Comparison of ENCODE assay signal across 8 mouse cellular contexts in the genomic region with DNA sequence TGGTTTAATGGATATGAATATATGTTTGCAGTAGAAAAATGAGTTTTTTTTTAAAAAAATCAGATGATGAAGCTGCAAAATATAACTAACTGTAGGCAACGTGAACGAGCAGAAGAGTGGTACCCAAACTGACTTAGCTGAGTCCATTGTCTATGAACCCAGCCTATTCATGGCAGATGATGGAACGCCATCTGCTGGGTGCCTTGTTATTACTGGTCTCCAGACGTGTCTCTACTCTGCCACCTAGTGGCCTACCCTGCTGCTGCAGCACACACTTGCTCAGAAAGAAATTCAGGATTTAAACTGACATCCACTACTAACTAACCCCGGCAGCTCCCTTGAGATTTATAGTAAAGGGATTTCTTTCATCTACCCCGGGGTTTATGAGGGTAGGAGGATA.
A peak's percentile ranks its signal among the peaks of the same experiment; 100 is the strongest.
DNase-seq lines count a peak whose midpoint lies in the region; ATAC-seq and TF ChIP-seq lines count a peak whose summit lies in the region.

No protein-coding gene starts in this region.

- H3K4me1 ChIP-seq in forebrain, postnatal 0 days (ENCODE audit: insufficient read depth) = no peaks in the 10 kb centered on the region
- H3K4me1 ChIP-seq in hindbrain, embryonic 16.5 days (ENCODE audit: control insufficient read depth, insufficient read depth, low read depth, low read length) = no peaks in the 10 kb centered on the region
- H3K4me1 ChIP-seq in midbrain, embryonic 11.5 days (ENCODE audit: control insufficient read depth, insufficient read depth, low read length) = no peaks in the 10 kb centered on the region

- WGBS in forebrain, postnatal 0 days = 8% methylated on average over 6 of the region's 6 CpGs
- WGBS in hindbrain, embryonic 16.5 days = 14% methylated on average over 6 of the region's 6 CpGs
- WGBS in midbrain, embryonic 11.5 days = 21% methylated on average over 6 of the region's 6 CpGs

- peak; percentile 100 for TF ChIP-seq CTCF in forebrain, postnatal 0 days (IDR thresholded peaks at IDR 0.05; ENCODE audit: low read depth)
- peak; percentile 99 for TF ChIP-seq CTCF in left cerebral cortex, adult 2 months (IDR thresholded peaks at IDR 0.05)

- 0 out of 2 replicates have a peak, but pooled peaks cover 2% of the 10 kb centered on the region for H3K9me3 ChIP-seq in forebrain, postnatal 0 days (ENCODE audit: low read length)
- H3K9me3 ChIP-seq in hindbrain, embryonic 16.5 days (ENCODE audit: control insufficient read depth, low read length) = peaks cover 5% of the 10 kb centered on the region; the same call in 1 of the 2 replicates
- no peaks in the 10 kb centered on the region for H3K9me3 ChIP-seq in midbrain, embryonic 11.5 days (ENCODE audit: control insufficient read depth, low read length)

- no peak overlapping the region for H3K4me3 ChIP-seq in forebrain, postnatal 0 days (ENCODE audit: low read depth, low read length)
- H3K4me3 ChIP-seq in hindbrain, embryonic 16.5 days (ENCODE audit: low read length) = no peak overlapping the region
- no peak overlapping the region for H3K4me3 ChIP-seq in left cerebral cortex, adult 2 months
- H3K4me3 ChIP-seq in midbrain, embryonic 11.5 days (ENCODE audit: low read depth, low read length) = no peak overlapping the region

- no peak overlapping the region for H3K27ac ChIP-seq in forebrain, postnatal 0 days (ENCODE audit: low read depth, low read length)
- H3K27ac ChIP-seq in hindbrain, embryonic 16.5 days (ENCODE audit: low read depth, low read length) = no peak overlapping the region
- H3K27ac ChIP-seq in left cerebral cortex, adult 2 months = no peak overlapping the region
- H3K27ac ChIP-seq in midbrain, embryonic 11.5 days (ENCODE audit: low read depth, low read length) = no peak overlapping the region

- no peaks in the 10 kb centered on the region for H3K36me3 ChIP-seq in forebrain, postnatal 0 days (ENCODE audit: insufficient read depth)
- no peaks in the 10 kb centered on the region for H3K36me3 ChIP-seq in hindbrain, embryonic 16.5 days (ENCODE audit: control insufficient read depth, insufficient read depth, low read length)
- H3K36me3 ChIP-seq in midbrain, embryonic 11.5 days (ENCODE audit: control insufficient read depth, insufficient read depth, low read length) = no peaks in the 10 kb centered on the region

- peak; percentile 94 for DNase-seq in NIH3T3 (ENCODE audit: low read depth)
- peak; percentile 44 for DNase-seq in cerebellum, adult 11 months
- peak; percentile 94 for DNase-seq in forebrain, postnatal 0 days
- DNase-seq in left cerebral cortex, adult 2 months (ENCODE audit: extremely low spot score in 1 of 2, low spot score in 2 of 2) = peak; percentile 84 to 90
- peak; percentile 98 for DNase-seq in midbrain, embryonic 11.5 days (ENCODE audit: low spot score, missing footprints)
- peak; percentile 94 for DNase-seq in right cerebral cortex, postnatal 4 days
- DNase-seq in yolk sac, embryonic 10.5 days (ENCODE audit: low spot score) = peak; percentile 58

- no peak overlapping the region for H3K9ac ChIP-seq in forebrain, postnatal 0 days
- no peak overlapping the region for H3K9ac ChIP-seq in hindbrain, embryonic 16.5 days (ENCODE audit: low read depth, low read length)
- H3K9ac ChIP-seq in midbrain, embryonic 11.5 days (ENCODE audit: low read length) = no peak overlapping the region

- intact Hi-C loops in left cerebral cortex, adult 2 months (cut with DNase I) = loop anchor here (1.0 to 10.0 kb wide), 5 partner anchors 39 to 1901 kb away; a partner anchor contains a TSS

- H3K4me2 ChIP-seq in forebrain, postnatal 0 days (ENCODE audit: low read depth) = no peak overlapping the region
- no peak overlapping the region for H3K4me2 ChIP-seq in hindbrain, embryonic 16.5 days (ENCODE audit: low read length)
- no peak overlapping the region for H3K4me2 ChIP-seq in midbrain, embryonic 11.5 days

- peak; percentile 86 for ATAC-seq in forebrain, postnatal 0 days
- peak; percentile 75; the same call in 1 of the 2 replicates for ATAC-seq in hindbrain, embryonic 16.5 days
- ATAC-seq in midbrain, embryonic 11.5 days (ENCODE audit: low FRiP score) = peak; percentile 74

- H3K27me3 ChIP-seq in forebrain, postnatal 0 days (ENCODE audit: insufficient read depth, low read length) = no peaks in the 10 kb centered on the region
- H3K27me3 ChIP-seq in hindbrain, embryonic 16.5 days (replicated peaks; ENCODE audit: control insufficient read depth, insufficient read depth, low read length) = no peaks in the 10 kb centered on the region
- no peaks in the 10 kb centered on the region for H3K27me3 ChIP-seq in midbrain, embryonic 11.5 days (ENCODE audit: control insufficient read depth, insufficient read depth, low read length)

Comparison
In these comparisons a context has a peak if more than half of its experiments do, and no peak if none do; other contexts are left out.
1. DNase-seq: peak in every context shown above with its lines; median percentile 98 in midbrain, embryonic 11.5 days; 94 in NIH3T3; 94 in forebrain, postnatal 0 days; 94 in right cerebral cortex, postnatal 4 days; 87 in left cerebral cortex, adult 2 months; 58 in yolk sac, embryonic 10.5 days; 44 in cerebellum, adult 11 months.